Mouse (Mus musculus) thymus, adult 2 months (tissue): ENCODE results near the gene 2700049A03Rik.

Source experiments
- CTCF ChIP-seq: fragments of 200-500 bp; IDR thresholded peaks from 2 replicates; pipeline ENCODE4 v1.5.1; 2012; ENCODE audit warnings: mild to moderate bottlenecking, control low read depth, low read length, moderate library complexity, borderline replicate concordance; ENCODE audit not compliant: control insufficient read depth, poor library complexity, insufficient read depth; ENCODE audit errors: extremely low read depth
- POLR2A ChIP-seq: fragments of 200-500 bp; IDR thresholded peaks from 2 replicates; pipeline ENCODE4 v1.6.1; 2012; ENCODE audit warnings: mild to moderate bottlenecking, low read length, control low read depth, moderate library complexity; ENCODE audit not compliant: control insufficient read depth, poor library complexity, insufficient read depth; ENCODE audit errors: extremely low read depth

- TF ChIP-seq CTCF (no peak), POLR2A (no peak)
Measured at GRCm38 (mm10) chr12:71201753-71202152, 65.1 kb downstream of the 2700049A03Rik start.
